Mouse (Mus musculus): ENCODE data around the gene Creld2. TPM values are rescaled to one million over a fixed set of nuclear protein-coding genes. Genes with fewer than 3 reads are reported as not detected.
"Not testable (repeated sequence)": the region's sequence is repeated elsewhere in the genome, so short reads cannot be mapped to it uniquely, and the experiment has no call there.

The Creld2 gene
- total RNA-seq (2021), result 10 to 100 TPM; 17.5 to 26.0 TPM

DNA sequence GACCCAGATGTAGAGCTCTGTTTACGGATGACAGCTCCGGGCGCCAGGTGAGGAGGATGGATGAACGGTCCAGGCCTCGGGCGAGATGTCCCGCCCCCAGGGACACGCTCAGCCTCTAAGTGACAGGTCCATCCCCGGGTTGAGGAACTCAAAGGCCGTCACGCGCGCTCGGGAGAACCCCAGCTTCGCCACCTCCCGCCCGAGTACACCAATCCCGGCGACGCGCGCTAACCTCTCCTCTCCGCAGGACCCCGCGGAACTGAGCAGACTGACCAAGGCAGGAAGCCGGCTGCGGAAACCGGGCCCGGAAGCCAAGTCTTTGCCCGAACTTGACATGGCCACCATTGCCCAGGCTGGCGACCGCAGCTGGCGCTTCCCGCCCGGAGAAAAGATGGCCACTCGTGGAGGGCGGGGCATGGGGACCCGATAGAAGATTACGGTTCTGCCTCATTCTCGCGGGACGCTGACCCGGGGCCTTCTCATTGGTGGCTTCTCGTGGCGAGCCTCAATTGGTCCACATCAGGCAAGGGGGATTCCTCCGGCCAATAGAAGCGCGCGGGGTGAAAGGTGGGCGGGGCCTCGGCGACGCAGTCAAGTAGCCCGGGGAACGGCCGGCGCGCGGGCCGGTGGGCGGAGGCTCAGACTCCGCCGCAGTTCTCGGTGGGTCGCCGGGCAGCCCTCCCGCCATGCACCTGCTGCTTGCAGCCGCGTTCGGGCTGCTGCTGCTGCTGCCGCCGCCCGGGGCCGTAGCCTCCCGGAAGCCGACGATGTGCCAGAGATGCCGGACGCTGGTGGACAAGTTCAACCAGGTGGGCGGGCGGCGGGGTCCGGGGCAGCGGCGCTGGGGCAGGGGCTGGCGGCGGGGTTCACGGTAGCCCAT is at the start of gene Creld2, which contains the start of gene Alg12:
Creld2 (plus strand) TSS at position 621 of the 880 bp plus-strand sequence.
Alg12 (minus strand) TSS at position 293 of the 880 bp plus-strand sequence.
- intact Hi-C loops (cut with DNase I), result no loop called here
- peak; percentile 99 to 100 for DNase-seq (ENCODE audit: low spot score in 2 of 2)

DNA sequence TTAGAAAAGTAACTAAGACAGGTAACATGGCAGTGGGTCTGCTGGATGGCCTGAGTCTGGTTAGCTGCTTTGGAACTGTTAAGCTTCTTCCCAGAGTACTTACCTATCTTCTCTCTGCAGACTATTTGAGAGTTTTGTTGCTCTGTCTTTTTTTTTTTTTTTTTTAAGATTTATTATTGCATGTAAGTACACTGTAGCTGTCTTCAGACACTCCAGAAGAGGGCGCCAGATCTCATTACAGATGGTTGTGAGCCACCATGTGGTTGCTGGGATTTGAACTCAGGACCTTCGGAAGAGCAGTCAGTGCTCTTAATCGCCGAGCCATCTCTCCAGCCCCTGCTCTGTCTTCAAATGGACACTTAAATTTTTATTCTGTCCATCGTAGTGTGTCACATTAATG is 44.8 kb upstream of the Creld2 start:
- DNase-seq (ENCODE audit: low spot score in 2 of 2); intact Hi-C loops (cut with DNase I): not testable (repeated sequence)

DNA sequence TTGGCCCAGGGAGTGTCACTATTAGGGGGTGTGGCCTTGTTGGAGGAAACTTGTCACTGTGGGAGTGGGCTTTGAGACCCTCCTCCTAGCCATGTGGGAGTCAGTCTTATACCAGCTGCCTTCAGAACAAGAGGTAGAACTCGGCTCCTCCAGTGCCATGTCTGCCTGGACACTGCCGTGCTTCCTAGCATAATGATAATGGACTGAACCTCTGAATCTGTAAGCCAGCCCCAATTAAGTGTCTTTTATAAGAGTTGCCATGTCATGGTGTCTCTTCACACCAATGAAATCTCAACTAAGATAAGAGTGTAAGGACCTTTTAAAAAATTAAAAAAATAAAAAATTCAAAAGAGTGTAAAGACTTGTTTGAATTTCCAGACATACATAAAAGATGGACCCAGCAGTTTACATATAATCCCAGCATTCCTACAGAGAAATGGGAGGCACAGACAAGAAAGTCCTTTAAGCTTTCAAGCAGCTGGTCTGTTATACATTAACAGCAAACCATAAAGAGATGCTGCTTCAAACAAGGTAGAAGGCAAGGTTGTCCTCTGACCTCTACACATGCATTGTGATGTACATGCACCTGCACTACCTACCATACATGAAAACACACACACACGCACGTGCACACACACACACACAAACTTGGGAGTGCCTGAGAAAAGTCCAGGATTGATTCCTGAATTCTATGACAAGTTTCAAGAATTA is 27.2 kb upstream of the Creld2 start:
- intact Hi-C loops (cut with DNase I), result no loop called here
- DNase-seq (ENCODE audit: low spot score in 2 of 2), result no peak

DNA sequence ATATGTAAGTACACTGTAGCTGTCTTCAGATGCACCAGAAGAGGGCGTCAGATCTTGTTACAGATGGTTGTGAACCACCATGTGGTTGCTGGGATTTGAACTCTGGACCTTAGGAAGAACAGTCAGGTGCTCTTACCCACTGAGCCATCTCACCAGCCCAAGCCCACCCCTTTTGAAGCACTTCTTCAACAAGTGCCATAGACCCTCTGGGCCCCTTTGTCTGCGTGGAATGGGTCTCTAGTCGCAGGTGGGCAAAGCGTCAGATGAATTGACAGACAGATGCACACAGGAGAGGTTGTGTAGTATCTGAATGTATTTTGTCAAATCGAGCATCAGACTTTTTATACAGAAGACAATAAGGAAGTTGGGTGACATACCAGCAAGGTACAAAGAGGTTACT is 24.7 kb upstream of the Creld2 start:
- DNase-seq (ENCODE audit: low spot score in 2 of 2); intact Hi-C loops (cut with DNase I): not testable (repeated sequence)

DNA sequence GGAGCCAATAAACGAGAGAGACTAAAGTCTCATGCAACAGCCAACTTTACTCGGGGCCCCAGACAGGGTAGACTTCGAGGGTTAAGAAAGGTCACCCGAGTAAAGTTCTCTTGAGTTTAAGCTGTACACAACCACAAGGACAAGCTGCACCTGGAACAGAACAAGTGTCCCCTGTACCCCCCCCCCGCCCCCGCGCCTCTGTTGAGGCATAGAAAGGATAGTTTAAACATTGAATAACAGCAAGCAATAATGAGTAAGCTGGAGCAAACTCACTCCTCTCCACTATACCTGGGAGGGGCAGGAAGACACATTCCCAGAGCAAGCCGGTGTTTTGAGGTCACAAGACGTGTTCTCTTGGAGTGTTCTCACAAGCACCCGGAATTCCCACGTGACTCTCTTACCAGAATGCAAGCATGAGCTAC is 19.5 kb upstream of the Creld2 start:
- no peak for DNase-seq (ENCODE audit: low spot score in 2 of 2)
- intact Hi-C loops (cut with DNase I), result no loop called here

DNA sequence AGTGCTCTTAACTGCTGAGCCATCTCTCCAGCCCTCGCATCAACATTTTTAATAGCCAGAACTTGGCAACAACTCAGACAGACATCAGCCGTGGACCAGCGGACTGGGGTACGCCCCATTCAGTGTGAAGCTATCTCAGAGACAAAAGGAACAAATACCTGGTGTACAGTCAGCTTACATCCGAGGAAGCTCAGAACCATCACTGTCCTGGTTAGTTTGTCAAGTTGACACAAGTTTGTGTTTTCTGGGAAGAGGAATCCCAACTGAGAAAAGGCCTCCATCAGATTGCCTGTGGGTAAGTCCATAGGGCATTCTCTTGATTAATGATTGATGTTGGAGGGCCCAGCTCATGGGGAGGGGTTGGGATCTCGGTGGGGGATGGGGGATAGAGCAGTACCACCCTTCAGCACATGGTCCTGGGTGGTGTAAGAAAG is 18.5 kb upstream of the Creld2 start:
- no peak for DNase-seq (ENCODE audit: low spot score in 2 of 2)
- intact Hi-C loops (cut with DNase I), result no loop called here

DNA sequence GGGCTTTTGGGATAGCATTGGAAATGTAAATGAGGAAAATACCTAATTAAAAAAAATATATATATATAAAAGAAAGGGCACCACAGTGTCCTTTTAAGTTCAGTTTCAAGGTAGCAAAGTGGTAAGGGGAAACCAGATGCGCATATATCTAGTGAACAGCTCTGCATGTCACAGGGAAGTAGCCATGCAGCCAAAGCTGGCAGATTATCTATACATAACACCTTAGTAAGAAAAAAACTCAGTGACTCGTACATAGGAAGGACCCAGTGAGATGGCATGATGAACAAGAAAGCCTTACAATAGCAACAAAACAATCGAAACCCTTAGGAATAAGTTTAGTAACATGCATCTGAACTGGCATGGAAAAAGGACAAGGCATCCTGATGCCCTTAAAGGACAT is 17.5 kb upstream of the Creld2 start:
- DNase-seq (ENCODE audit: low spot score in 2 of 2), result no peak

DNA sequence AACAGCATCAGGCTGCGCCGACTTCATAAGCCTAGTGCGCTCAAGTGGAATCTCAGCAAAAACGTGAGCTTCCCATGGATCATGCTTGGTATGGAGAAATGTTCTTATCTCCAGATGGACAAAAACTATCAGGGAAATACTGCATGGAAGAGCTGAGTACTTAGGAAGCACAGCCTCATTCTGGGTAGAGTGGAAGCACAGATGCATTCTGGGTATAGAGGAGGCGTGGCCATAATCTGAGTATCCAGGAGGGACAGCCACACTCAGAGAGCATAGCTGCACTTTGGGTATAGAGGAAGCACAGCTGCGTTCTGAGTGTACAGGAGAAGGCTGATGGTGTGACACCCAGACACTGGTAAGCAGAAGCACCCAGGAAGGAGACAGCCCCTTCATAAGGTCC is 17.1 kb upstream of the Creld2 start:
- intact Hi-C loops (cut with DNase I), result no loop called here
- DNase-seq (ENCODE audit: low spot score in 2 of 2), result no peak

More for the DNA sequence above, 17.5 kb upstream of the Creld2 start:
- intact Hi-C loops (cut with DNase I), result no loop called here

DNA sequence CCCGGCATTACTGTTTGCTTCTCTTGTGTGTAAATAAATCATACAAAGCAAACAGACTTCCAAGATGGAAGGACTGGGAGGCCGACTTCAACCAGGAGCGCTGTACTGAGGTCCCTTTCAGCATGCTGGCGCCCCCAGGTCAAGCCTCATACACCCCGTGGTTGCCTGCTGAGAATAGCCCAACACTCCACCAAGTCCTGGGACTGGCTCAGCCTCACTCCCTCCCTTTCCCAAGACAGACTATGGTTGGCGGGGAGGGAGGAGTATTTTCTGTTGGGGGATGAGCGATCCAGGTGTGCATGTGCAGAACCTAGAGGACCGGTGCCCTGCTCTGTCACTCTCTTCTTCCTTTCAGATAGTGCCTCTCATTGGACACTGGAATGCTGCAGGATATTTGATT is 11.3 kb upstream of the Creld2 start:
- intact Hi-C loops (cut with DNase I), result no loop called here
- DNase-seq (ENCODE audit: low spot score in 2 of 2), result no peak

DNA sequence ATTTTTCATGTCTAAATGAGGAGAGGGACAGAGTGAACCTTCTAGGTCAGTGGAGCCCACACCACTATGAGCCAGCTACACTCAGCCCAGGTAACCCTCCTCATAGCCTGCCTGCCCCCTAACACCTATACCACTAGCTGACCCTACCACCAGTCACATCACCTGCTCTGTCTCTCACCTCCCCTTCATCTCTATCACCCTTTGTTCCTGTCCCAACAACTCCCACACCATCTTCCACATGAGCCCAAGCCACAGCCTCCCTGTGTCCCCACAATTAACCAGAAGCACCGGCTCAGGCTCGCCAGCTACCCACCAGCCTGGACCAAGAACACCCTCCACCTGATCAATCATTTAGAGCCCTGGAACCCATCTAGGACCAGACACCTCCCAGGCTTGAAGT is 9.1 kb upstream of the Creld2 start:
- DNase-seq (ENCODE audit: low spot score in 2 of 2), result no peak
- intact Hi-C loops (cut with DNase I), result no loop called here

DNA sequence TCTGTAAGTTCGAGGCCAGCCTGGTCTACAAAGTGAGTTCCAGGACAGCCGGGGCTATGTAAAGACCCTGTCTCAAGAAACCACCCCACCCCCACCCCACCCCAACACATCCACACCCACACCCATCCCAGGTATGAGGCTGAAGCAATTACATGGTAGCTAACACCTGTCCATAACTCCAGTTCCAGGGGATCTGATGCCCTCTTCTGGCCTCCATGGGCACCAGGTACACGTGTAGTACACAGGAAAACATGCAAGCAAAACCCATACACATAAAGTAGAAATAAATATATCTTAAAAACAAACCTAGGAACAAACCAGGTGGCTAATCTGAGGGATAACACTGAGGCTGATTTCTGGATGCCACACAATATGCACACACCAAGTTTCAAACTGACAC is 6.2 kb upstream of the Creld2 start:
- DNase-seq (ENCODE audit: low spot score in 2 of 2), result no peak
- intact Hi-C loops (cut with DNase I), result no loop called here

DNA sequence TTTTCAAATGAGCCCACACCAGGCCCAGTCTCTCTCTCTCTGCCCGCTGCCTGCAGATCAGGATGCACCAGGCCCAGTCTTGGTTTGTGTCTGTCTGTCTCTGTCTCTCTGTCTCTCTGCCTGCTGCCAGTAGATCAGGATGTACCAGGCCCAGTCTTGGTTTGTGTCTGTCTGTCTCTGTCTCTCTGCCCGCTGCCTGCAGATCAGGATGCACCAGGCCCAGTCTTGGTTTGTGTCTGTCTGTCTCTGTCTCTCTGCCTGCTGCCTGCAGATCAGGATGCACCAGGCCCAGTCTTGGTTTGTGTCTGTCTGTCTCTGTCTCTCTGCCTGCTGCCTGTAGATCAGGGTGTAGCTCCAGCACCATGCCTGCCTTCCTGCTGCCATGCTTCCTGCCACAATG is 5.6 kb upstream of the Creld2 start:
- intact Hi-C loops (cut with DNase I); DNase-seq (ENCODE audit: low spot score in 2 of 2): not testable (repeated sequence)

DNA sequence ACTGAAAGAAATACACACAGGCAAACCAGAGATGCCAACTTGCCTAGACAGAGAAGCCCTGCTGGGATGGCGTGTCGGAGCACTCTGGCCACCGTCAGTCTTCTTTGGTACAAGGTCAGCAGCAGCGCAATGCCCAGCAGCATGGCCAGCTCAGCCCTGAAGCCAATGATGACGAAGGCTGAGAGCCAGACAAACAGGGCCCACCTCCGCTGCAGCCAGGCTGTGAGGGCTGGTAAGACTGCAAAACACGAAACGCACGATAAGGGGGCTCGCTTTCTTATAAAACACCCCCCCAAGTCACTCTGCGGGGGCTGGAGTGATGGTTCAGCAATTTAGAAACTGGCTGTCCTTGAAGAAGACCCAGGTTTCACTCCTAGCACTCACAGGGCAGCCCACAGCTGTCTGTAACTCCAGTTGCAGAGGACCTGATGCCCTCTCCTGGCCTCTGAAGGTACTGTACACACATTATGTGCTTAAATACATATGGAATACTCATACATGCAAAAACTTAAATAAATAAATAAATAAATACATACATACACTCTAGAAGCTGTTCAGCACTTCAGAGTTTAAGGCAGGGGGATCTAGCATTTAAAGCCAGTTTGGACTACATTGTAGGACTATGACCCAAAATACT is 4.9 kb upstream of the Creld2 start:
- no peak for DNase-seq (ENCODE audit: low spot score in 2 of 2)
- intact Hi-C loops (cut with DNase I), result no loop called here

DNA sequence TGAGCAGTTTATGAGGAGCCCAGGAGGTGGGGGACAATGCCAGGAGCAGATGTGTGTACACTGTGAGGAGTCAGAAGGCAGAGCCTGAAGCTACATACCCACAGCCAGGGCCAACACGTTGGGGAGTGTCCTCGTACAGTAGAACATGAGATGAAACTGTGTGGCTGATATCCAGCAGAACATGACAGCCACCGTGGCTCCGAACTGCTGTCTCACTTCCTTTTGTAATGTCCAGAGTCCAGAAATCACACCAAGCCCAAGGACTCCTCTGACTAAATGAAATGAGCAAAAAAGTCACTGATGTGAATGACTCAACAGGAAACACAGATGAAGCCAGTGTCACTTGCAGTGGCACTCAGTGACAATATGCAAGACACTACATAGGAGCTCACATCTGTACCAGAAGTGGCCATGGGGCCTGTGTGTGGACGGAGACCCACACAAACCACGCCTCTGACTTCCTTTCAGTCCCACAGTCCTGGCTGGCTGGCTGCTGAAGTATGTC is 4.2 kb upstream of the Creld2 start:
- DNase-seq (ENCODE audit: low spot score in 2 of 2), result no peak
- intact Hi-C loops (cut with DNase I), result no loop called here

DNA sequence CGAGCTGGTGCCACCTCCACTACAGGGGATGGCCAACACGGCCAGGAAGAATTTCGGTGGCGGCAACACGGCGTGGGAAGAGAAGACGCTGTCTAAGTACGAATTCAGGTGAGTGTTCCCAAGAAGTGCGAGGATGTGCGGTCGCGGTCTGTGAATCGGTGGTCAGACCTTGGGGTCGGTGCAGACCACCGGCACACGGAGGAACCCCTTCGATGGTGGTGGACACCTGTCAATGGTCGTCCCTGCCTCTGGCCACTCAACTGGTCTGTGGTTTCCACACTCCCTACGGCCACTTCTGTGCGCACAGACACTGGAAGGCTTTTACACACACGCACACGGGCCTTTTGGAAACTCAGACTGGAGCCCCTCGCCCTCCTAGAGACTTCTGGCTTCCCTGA is 459 bp downstream of the Creld2 start:
- intact Hi-C loops (cut with DNase I), result loop anchor here (10.0 kb wide), 1 partner anchor 235 kb away; the partner anchor contains the start of gene Panx2
- DNase-seq (ENCODE audit: low spot score in 2 of 2), result no peak

DNA sequence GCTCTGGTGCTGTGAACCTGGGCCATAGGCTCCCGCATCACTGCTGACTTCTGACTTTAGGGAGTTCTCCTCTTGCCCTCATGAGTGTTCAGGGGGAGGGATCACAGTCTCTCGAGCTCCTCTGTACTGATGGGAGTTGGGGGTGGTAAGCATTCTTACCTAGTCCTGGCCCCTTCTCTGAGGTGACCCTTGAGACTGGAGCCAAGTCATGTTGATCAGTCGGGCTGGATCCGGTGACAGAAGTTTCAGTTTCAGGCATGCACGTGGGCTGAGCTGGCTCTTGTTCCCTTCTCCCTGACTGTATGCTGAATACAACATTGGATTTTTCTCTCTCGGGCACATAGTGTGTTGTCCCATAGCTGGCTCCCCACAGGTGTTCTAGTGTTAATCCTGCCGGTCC is 2.0 kb downstream of the Creld2 start:
- intact Hi-C loops (cut with DNase I), result loop anchor here (10.0 kb wide), 1 partner anchor 233 kb away; the partner anchor contains the start of gene Panx2
- no peak for DNase-seq (ENCODE audit: low spot score in 2 of 2)

DNA sequence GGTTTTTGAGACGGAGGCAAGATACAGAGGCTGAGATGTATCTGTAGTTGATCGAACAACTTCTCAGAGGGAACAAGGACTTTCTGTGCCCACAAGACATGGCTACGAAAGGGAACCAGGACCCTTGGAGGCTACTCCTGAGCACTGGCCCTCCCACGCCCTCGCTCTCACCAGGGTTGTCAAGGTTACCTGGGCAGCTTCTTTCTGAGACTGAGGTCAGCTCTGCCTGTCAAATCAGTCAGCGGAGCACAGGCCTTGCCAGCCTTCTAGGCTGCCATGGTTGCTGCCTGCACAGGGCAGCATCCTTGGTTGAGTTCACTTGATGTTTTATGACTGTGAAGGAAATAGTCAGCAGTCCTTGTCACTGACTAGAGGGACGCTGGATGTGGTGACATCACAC is 3.1 kb downstream of the Creld2 start:
- no peak for DNase-seq (ENCODE audit: low spot score in 2 of 2)
- intact Hi-C loops (cut with DNase I), result loop anchor here (10.0 kb wide), 1 partner anchor 232 kb away; the partner anchor contains the start of gene Panx2

DNA sequence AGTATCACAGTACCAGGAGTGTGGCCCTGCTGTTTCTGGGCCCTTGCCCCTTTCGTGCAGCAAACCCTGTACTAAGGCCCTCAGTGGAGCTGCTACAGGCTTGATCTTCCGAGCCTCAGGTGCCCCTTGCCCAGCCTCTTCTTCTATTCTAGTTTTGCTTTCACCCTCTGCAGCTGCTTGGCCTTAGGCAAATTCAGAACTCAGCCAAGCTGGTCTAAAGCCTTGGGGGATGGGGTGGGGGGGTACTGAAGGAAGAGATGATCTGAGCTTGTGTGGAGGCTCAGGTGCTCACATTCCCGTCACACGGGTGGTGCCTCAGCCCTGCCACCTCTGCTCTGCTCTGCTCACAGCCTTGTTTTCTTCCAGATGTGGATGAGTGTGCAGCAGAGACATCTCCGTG is 3.9 kb downstream of the Creld2 start:
- intact Hi-C loops (cut with DNase I), result loop anchor here (10.0 kb wide), 1 partner anchor 231 kb away; the partner anchor contains the start of gene Panx2
- DNase-seq (ENCODE audit: low spot score in 2 of 2), result no peak

DNA sequence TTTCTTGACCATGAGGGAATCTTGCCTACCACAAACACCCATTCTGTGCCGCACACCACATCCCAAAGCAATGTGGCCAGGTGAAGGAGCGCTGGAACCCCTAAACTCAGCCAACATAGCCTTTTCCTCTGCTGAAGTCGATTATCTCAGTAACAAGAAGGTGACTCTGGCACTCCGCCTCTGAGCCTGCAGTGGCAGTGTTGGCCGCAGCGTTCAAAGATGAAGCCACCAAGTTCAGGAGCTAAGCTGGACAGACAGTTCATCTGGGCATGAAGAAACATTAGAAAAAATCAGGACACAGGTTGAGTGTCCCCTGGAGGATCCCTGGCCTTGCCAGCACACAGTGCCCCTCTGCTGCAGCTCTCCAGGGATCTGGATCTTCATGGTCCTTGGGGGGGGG is 8.0 kb downstream of the Creld2 start:
- intact Hi-C loops (cut with DNase I), result loop anchor here (5.0 to 10.0 kb wide), 2 partner anchors 35 to 227 kb away; partner anchors contain the start of genes Panx2 and Pim3
- no peak for DNase-seq (ENCODE audit: low spot score in 2 of 2)
